Mouse (Mus musculus) forebrain, embryonic 12.5 days (tissue): ENCODE results near the gene Parp3. TPM values are rescaled to one million over a fixed set of nuclear protein-coding genes. Genes with fewer than 3 reads are reported as not detected.

Experiments
- ATAC-seq: fragments of 200-750 bp; cut with Nextera tagmentation; 2 replicates; pipeline ENCODE4 v1.8.0; 2017; ENCODE audit warnings: moderate TSS enrichment; ENCODE audit not compliant: low FRiP score
- H3K27ac ChIP-seq: fragments of 300-500 bp; sonication (generic); 2 replicates; pipeline ENCODE4 v1.5.1; 2016; ENCODE audit warnings: mild to moderate bottlenecking
- H3K27me3 ChIP-seq: fragments of 300-500 bp; sonication (generic); 2 replicates; pipeline ENCODE4 v1.6.1; 2016; ENCODE audit warnings: mild to moderate bottlenecking
- H3K36me3 ChIP-seq: fragments of 300-500 bp; sonication (generic); replicated peaks from 2 replicates; pipeline ENCODE4 v1.6.1; 2016; ENCODE audit warnings: mild to moderate bottlenecking
- H3K4me1 ChIP-seq: fragments of 300-500 bp; sonication (generic); 2 replicates; pipeline ENCODE4 v1.6.1; 2016
- H3K4me2 ChIP-seq: fragments of 300-500 bp; sonication (generic); 2 replicates; pipeline ENCODE4 v1.6.1; 2016; ENCODE audit warnings: mild to moderate bottlenecking, moderate library complexity
- H3K4me3 ChIP-seq: fragments of 300-500 bp; sonication (generic); replicated peaks from 2 replicates; pipeline ENCODE4 v1.5.1; 2016; ENCODE audit warnings: mild to moderate bottlenecking
- H3K9ac ChIP-seq: fragments of 300-500 bp; sonication (generic); 2 replicates; pipeline ENCODE4 v1.6.1; 2016; ENCODE audit warnings: mild to moderate bottlenecking
- H3K9me3 ChIP-seq: fragments of 300-500 bp; sonication (generic); 2 replicates; pipeline ENCODE4 v1.6.1; 2016
- WGBS: fragments of 180-500 bp; shearing (Covaris S2); methylation state at CpG from one replicate; pipeline ENCODE4 v1.1.7; 2016; 5-methylcytosine and 5-hydroxymethylcytosine counted together
- polyA plus RNA-seq: library from polyadenylated mRNA; unstranded; fragments of >200 nt; fragmentation: Nextera tagmentation; extraction: Ambion mirVana; gene quantifications from 2 replicates; pipeline ENCODE4 v1.2.1, GENCODE M21; 2016

The Parp3 gene
- polyA plus RNA-seq, 1 experiment from 2014 or later, result 0.83 TPM

DNA sequence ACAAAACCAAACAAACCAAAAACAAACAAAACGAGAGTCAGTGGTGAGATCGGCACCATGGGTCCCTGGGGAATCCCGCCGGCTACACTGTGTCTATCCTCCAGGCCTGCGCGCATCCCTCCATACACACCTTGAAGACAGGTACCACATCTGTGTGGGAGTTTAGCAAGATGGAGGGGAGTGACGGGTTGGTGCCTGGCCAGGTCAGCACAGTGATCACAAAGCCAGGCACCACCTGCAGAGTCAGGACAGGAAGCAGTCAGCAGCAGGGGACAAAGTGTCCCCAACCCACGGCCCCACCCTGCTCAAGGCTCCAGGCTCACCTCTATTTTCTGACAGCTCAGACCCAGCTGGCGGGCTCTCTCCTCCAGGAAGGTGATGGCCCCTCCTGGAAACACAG is 40.2 kb downstream of the Parp3 start:
- H3K4me3 ChIP-seq, result no peak overlapping the region

GRCm38 (mm10) chr9:106433389-106433788 is 43.4 kb downstream of the Parp3 start:
- H3K27ac ChIP-seq, result no peak overlapping the region
- no peak for ATAC-seq
- H3K9me3 ChIP-seq, result no peaks in the 10 kb centered on the region
- H3K36me3 ChIP-seq, result peaks cover 47% of the 10 kb centered on the region
- peaks cover 30% of the 10 kb centered on the region for H3K4me1 ChIP-seq
- H3K4me2 ChIP-seq, result no peak overlapping the region
- 78% methylated on average over 7 of the region's 7 CpGs for WGBS
- no peaks in the 10 kb centered on the region for H3K27me3 ChIP-seq
- H3K4me3 ChIP-seq, result no peak overlapping the region
- 0 out of 2 replicates have a peak overlapping the region, but pooled peaks have one; percentile 12 for H3K9ac ChIP-seq

More for the DNA sequence above, 40.2 kb downstream of the Parp3 start:
- no peak overlapping the region for H3K4me2 ChIP-seq
- ATAC-seq, result no peak
- H3K4me1 ChIP-seq, result peaks cover 26% of the 10 kb centered on the region
- peaks cover 36% of the 10 kb centered on the region for H3K36me3 ChIP-seq
- H3K27me3 ChIP-seq, result no peaks in the 10 kb centered on the region
- H3K27ac ChIP-seq, result no peak overlapping the region
- WGBS, result 86% methylated on average over 9 of the region's 9 CpGs
- no peak overlapping the region for H3K9ac ChIP-seq
- H3K9me3 ChIP-seq, result no peaks in the 10 kb centered on the region

GRCm38 (mm10) chr9:106430015-106430264 is 46.8 kb downstream of the Parp3 start:
- Histone ChIP-seq H3K36me3 (peaks cover 43% of the 10 kb centered on the region), H3K9ac (peak overlapping the region; percentile 98), H3K4me1 (peaks cover 13% of the 10 kb centered on the region), H3K4me3 (peak overlapping the region; percentile 70), H3K27ac (peak overlapping the region; percentile 97), H3K9me3 (no peaks in the 10 kb centered on the region), H3K4me2 (peak overlapping the region; percentile 63), H3K27me3 (no peaks in the 10 kb centered on the region)
- WGBS, result 4% methylated on average over 4 of the region's 4 CpGs
- ATAC-seq, result no peak

GRCm38 (mm10) chr9:106429221-106430014 is 47.3 kb downstream of the Parp3 start, which contains the start of gene Rpl29:
Gene Rpl29 (plus strand): TSS chr9:106429454.
- ATAC-seq, result peak; percentile 92
- Histone ChIP-seq H3K4me1 (peaks cover 13% of the 10 kb centered on the region), H3K27ac (peak within 1 kb of the TSS; percentile 97), H3K9ac (peak within 1 kb of the TSS; percentile 98), H3K9me3 (no peaks in the 10 kb centered on the region), H3K4me2 (peak within 1 kb of the TSS; percentile 63), H3K4me3 (peak within 1 kb of the TSS; percentile 70), H3K27me3 (no peaks in the 10 kb centered on the region), H3K36me3 (peaks cover 39% of the 10 kb centered on the region)
- WGBS, result under 1% methylated on average over 53 of the region's 55 CpGs

GRCm38 (mm10) chr9:106428719-106429220 is 48.0 kb downstream of the Parp3 start:
- ATAC-seq, result peak; percentile 66
- Histone ChIP-seq H3K4me3 (peak overlapping the region; percentile 70), H3K9ac (peak overlapping the region; percentile 69), H3K4me2 (peak overlapping the region; percentile 63), H3K27ac (peak overlapping the region; percentile 97), H3K27me3 (no peaks in the 10 kb centered on the region), H3K36me3 (peaks cover 32% of the 10 kb centered on the region), H3K9me3 (no peaks in the 10 kb centered on the region), H3K4me1 (peaks cover 13% of the 10 kb centered on the region)
- WGBS, result 20% methylated on average over 11 of the region's 11 CpGs

- Histone ChIP-seq H3K4me2 (peak overlapping the region; percentile 38), H3K9ac (no peak overlapping the region), H3K27ac (peak overlapping the region; percentile 70; the same call in 1 of the 2 replicates), H3K36me3 (no peaks in the 10 kb centered on the region), H3K9me3 (no peaks in the 10 kb centered on the region), H3K27me3 (peaks cover 10% of the 10 kb centered on the region; the same call in 1 of the 2 replicates), H3K4me3 (no peak overlapping the region), H3K4me1 (peaks cover 34% of the 10 kb centered on the region)
- 0% methylated on average over 3 of the region's 3 CpGs for WGBS
- ATAC-seq, result peak; percentile 66
Measured at GRCm38 (mm10) chr9:106421865-106422160, 54.9 kb downstream of the Parp3 start.

GRCm38 (mm10) chr9:106421033-106421864 is 55.5 kb downstream of the Parp3 start:
- H3K4me3 ChIP-seq, result no peak overlapping the region
- H3K4me2 ChIP-seq, result peak overlapping the region; percentile 38
- H3K27me3 ChIP-seq, result peaks cover 10% of the 10 kb centered on the region; the same call in 1 of the 2 replicates
- H3K9me3 ChIP-seq, result no peaks in the 10 kb centered on the region
- H3K9ac ChIP-seq, result peak overlapping the region; percentile 2; the same call in 1 of the 2 replicates
- no peaks in the 10 kb centered on the region for H3K36me3 ChIP-seq
- H3K4me1 ChIP-seq, result peaks cover 34% of the 10 kb centered on the region
- 0 out of 2 replicates have a peak, but pooled peaks have one; percentile 16 for ATAC-seq
- WGBS, result 7% methylated on average over 16 of the region's 18 CpGs
- peak overlapping the region; percentile 70 for H3K27ac ChIP-seq

DNA sequence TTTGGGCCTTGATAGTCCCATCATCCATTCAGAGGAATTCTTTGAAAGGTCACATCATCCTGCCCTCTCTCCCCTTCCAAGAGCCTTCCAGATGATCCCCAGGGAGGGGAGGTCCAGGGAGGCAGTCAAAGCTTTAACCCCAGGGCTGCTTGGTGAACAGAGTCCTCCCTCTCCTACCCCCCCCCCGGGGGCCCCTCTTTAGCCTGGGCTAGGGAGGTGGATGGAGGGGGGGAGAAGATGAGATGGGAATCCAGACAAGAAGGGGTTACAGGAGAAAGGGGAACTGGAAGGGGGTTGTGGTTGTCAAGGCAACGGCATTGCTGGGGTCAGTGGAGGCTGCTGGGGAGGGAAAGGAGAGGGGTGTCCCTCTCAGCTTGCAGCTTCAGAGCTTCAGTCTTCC is 56.1 kb downstream of the Parp3 start:
- peak overlapping the region; percentile 70 for H3K27ac ChIP-seq
- H3K36me3 ChIP-seq, result no peaks in the 10 kb centered on the region
- H3K4me2 ChIP-seq, result peak overlapping the region; percentile 38
- H3K9me3 ChIP-seq, result no peaks in the 10 kb centered on the region
- peaks cover 34% of the 10 kb centered on the region for H3K4me1 ChIP-seq
- H3K9ac ChIP-seq, result peak overlapping the region; percentile 2
- peak; percentile 42 for ATAC-seq
- WGBS, result 3% methylated on average over 2 of the region's 2 CpGs
- peaks cover 10% of the 10 kb centered on the region; the same call in 1 of the 2 replicates for H3K27me3 ChIP-seq
- no peak overlapping the region for H3K4me3 ChIP-seq

Other genes with a start within 250 kb of the Parp3 start
- 78.0 and 79.0 TPM in 2 replicates for gene Alas1, start 228.3 kb downstream of the Parp3 start, polyA plus RNA-seq
- gene Poc1a, start 195.9 kb downstream of the Parp3 start, polyA plus RNA-seq, result 23.4 and 23.8 TPM in 2 replicates
- gene Dusp7, start 108.3 kb downstream of the Parp3 start, polyA plus RNA-seq, result 12.1 and 16.3 TPM in 2 replicates
- gene Rpl29, start 47.5 kb downstream of the Parp3 start, polyA plus RNA-seq, result 757 and 770 TPM in 2 replicates
- 38.0 and 42.6 TPM in 2 replicates for gene Acy1, start 38.6 kb downstream of the Parp3 start, polyA plus RNA-seq
- 4.4 TPM in 2 replicates for gene Abhd14b, start 29.5 kb downstream of the Parp3 start, polyA plus RNA-seq
- gene Abhd14a, start 29.3 kb downstream of the Parp3 start, polyA plus RNA-seq, result 37.7 and 39.0 TPM in 2 replicates
- 299 and 311 TPM in 2 replicates for gene Pcbp4, start 23.7 kb downstream of the Parp3 start, polyA plus RNA-seq
- 0.26 and 0.55 TPM in 2 replicates for gene Gpr62, start 11.0 kb downstream of the Parp3 start, polyA plus RNA-seq
- 52.3 and 56.0 TPM in 2 replicates for gene Rrp9, start 986 bp downstream of the Parp3 start, polyA plus RNA-seq
- gene Iqcf1, start 23.0 kb upstream of the Parp3 start, polyA plus RNA-seq, result not detected in 2 replicates
- gene Iqcf5, start 37.6 kb upstream of the Parp3 start, polyA plus RNA-seq, result not detected in 2 replicates
- not detected in 2 replicates for gene Iqcf3, start 84.7 kb upstream of the Parp3 start, polyA plus RNA-seq
- not detected in 2 replicates for gene Iqcf4, start 94.0 kb upstream of the Parp3 start, polyA plus RNA-seq
- gene Iqcf6, start 149.6 kb upstream of the Parp3 start, polyA plus RNA-seq, result not detected in 2 replicates
- 3.4 and 5.7 TPM in 2 replicates for gene Grm2, start 179.1 kb upstream of the Parp3 start, polyA plus RNA-seq
- 24.9 and 30.4 TPM in 2 replicates for gene Tex264, start 209.0 kb upstream of the Parp3 start, polyA plus RNA-seq